Mouse (Mus musculus) mature B cell (primary cell): ENCODE results near the gene Gga3.

ENCODE experiments used
- in situ Hi-C: fragments of 300-500 bp; cut with MboI; formaldehyde crosslinking; loops from 2 replicates; pipeline ENCODE4 v1.14.3; 2019

The Gga3 gene

DNA sequence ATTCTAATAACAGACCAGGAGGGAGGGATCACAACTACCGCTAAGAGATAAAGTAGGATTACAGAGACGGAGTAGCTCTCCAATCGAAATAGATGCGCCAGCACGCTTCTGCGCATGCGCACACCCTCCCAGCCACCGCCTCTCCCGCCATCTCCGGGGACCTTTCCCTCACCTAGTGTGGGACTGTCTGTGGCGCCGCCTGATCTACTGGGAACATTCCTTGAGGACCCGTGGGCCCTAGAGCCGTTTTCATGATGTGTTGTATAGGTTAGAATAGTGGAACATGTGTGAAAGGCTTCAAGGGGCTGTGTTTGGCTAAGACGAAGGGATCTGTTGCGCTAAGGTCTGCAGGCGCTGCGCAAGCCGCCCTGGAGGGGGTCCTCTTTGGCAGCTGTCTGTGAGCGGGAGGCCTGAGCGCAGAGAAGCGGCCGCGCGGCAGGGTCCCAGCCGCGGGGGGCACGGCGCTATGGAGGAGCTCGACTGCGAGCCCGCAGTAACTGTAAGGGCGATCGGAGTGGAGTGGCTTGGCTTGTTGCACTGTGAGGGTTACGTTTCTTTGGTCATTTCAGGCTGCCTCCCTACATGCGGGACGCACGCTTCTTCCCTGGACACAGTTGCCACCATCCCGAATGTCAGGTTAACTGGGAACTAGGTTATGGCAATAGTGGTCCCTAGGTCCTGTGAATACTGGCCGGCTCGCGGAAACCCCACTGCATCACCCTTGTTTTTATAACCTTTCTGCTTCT, 39.6 kb downstream of the Gga3 start, which contains the start of gene Nup85:
Gene Nup85, plus strand, starts transcription at position 371 of the 746 bp plus-strand sequence.
- in situ Hi-C loops: no loop called here

DNA sequence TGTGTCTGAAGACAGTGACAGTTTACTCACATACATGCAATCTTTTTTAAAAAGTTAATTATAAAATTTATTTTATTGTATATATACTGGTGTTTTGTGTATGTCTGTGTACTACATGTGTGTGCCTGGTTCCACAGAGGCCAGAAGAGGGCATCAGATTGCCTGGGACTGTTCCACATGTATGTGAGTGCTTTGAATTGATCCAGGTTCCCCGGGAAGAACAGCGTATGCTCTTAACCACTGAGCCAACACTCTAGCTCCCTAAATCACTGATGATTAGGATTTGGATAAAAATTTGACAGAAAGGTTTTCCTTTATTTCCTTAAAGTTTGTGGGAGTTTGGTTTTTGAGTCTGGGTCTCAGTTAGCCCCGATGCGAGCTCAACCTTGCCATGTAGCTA, 40.4 kb downstream of the Gga3 start:
- in situ Hi-C loops: no loop called here

DNA sequence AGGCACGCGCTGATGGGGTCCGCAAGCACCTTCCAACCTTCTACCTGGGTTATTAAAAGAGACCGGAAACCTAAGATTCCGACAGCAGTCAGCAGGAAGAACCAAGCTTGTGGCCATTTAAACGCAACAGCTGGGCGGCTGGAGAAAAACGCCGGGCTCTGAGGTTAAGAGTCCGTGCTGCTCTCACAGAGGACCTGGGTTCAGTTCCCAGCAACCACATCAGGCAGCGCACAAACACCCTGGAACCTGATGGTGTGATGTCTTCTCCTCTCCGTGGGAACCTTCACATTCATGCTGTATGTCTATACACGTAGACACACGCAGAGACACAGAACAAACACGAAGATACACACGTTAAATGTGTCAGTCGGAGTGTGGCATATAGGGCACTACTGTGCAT, 48.1 kb downstream of the Gga3 start:
- in situ Hi-C loops: no loop called here

DNA sequence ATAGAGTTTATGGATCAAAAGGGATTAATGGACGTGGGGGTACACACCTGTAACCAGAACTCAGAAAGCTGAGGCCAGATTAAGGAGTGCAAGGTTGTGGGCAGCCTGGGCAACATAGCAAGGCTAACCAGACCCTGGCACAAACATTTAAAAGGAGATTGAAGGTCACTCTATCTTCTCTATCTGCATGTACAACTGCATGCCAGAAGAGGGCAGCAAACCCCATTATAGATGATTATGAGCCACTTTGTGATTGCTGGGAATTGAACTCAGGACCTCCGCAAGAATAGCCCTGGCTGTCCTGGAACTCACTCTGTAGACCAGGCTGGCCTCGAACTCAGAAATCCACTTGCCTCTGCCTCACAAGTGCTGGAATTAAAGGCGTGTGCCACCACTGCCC, 51.1 kb downstream of the Gga3 start:
- in situ Hi-C loops: no loop called here

DNA sequence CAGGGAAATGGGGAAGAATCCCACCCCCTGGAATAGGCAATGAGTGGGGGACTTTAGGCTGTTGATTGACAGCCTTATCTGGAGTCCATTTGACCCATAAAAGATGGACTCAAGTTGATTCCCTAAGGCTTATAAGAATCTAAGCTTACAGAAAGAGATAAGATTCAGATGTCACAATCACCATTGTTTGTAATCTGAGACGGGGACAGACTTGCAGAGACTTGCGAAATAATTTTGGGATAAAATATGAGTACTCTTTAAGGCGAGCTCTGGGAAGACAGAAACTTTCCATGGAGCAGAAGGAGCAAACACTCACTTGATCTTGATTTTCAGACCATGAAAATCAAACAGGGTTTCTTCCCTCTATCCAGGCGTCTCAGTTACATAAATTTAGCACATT, 60.3 kb downstream of the Gga3 start:
- in situ Hi-C loops: no loop called here

DNA sequence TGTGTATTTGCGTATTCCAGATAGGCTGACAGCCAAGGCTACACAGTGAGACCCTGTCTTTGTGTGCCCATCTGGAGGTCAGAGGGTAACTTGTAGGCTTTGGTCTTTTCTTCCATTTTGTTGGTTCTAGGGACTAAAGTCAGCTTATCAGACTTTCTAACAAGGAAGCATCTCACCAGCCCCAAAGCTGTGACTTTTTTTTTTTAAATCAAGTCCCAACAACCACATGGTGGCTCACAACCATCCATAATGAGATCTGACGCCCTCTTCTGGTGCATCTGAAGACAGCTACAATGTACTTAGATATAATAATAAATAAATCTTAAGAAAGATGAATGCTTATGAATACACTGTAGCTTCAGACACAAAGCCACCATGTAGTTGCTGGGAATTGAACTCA, 65.8 kb downstream of the Gga3 start:
- in situ Hi-C loops: no loop called here

DNA sequence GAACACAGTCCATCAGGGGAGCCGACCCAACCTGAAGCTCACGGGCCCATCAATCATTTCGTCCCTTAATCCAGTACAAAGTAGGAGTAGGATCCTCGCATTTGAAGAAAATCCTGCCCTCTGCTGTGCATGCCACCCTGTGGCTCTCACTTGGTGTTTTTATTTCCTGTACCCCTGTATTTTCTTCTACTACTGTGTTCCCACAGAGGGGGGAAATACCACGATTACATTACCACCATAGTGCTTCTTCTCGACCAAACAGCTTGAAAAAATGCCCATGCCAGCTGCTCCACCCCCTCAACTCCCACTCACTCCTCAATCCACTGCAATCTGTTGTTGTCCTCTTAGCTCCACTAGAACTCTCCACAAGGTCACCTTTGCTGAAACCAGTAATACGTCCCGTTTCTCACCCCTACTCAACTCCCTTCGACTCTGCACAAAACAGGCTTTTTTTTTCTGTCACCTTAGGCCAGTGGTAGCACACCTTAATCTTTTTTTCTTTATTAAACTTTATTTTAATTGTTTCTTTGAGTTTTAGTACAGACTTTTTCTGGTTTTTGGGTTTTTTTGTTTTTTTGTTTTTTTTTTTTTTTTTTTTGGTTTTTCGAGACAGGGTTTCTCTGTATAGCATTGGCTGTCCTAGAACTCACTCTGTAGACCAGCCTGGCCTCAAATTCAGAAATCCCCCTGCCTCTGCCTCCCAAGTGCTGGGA, 66.8 kb downstream of the Gga3 start:
- in situ Hi-C loops: no loop called here

DNA sequence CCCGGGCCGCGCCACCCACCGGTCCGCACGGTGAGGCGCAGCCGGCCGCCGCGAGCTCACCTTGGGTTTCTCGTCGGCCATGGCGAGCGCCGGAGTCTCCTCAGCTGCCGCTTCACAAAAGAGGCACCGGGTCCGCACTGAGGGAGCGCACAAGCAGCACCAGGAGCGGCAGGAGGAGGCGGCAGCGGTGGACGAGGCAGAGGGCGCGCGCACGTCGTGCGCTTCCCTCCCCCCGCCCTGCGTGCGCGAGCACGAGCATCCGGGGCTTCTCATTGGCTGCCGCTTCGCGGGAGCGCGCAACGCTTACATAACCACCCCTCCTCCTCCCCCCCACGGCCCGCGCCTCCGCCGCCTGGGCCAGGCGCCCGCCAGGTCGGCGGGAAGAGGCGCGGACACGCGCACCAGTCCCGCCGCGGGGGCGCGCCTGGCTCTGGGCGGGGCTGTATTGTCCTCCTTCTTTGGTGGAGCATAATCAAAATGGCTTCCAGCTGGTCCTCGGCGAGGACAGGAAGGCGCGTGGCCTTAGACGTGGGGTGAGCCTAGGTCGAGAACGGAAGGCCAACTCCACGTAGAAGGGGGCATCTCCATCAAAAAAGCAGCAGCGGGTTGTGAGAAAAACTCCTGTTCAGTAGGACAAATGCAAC, 67.7 kb downstream of the Gga3 start, which contains the start of gene Sumo2:
Gene Sumo2, minus strand, starts transcription at position 239 of the 644 bp plus-strand sequence.
- in situ Hi-C loops: no loop called here

DNA sequence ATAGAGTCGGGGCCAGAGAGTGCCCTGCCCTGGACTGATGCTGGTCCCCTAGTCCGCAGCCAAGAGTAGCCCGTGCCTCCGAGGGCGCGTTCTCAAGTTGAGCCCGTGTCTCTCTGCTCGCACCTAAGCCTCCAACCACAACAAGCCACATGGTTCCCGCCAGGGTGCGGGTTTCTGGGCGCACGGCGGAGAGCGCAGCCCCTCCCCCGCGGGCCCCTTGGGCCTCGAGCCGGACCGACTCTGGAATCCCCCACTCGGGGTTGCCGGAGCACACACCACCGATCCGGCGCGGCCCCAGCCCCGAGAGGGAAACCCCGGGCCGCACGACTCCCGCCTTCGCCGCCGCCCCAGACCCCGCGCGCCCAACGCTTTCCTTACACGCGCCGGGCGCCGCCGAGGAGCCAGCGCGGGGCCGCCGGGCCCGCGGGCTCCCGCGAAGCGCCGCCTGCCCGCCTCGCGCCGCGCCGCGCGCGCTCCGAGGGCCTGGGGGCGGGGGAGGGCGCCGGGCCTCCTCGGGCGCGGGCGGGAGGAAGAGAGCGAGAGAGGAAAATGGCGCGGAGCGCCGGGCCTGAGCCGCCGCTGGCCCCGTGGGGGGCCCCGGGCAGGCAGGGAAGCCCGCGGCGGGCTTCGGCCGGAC, 68.3 kb downstream of the Gga3 start:
- in situ Hi-C loops: no loop called here

DNA sequence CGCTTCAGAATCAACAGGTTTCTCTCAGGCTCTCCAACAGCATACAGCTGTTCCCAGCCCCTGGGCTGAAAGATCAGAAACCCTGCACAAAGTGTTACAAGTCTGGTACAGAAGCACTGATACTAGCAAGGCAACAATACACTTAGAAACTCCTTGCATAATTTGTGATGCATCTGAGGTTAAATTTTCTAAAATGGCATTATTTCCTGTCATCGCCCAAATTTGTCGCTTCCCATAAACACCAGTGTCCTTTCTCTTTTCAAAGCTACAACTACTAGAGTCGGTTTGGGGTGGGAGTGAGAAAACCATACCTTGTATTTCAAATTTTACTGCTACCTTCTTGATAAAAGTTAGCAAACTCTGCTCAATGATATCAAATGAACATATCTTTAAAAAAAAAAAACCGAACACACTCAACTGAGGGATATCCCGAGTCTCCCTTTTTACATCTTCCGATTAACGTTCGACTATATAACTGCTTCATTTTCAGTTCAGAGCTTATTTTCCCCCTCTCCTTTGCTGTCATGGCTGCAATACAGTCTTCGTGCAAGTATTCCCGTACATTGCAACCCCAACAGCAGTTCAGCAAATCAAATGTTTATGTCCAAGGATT, 69.0 kb downstream of the Gga3 start:
- in situ Hi-C loops: no loop called here
